Mouse (Mus musculus) kidney, embryonic 14.5 days (tissue): Measurements from ENCODE around the gene Phf5a. TPM values are rescaled to one million over a fixed set of nuclear protein-coding genes. Genes with fewer than 3 reads are reported as not detected.

Experiments used
- ATAC-seq: fragments of 200-750 bp; cut with Nextera tagmentation; 2 replicates; pipeline ENCODE4 v1.8.0; 2017; ENCODE audit warnings: moderate number of reproducible peaks, mild to moderate bottlenecking, moderate TSS enrichment, moderate library complexity; ENCODE audit not compliant: low FRiP score, low TSS enrichment
- H3K27ac ChIP-seq: fragments of 300-500 bp; sonication (generic); 2 replicates; pipeline ENCODE4 v1.5.1; 2014; ENCODE audit warnings: low read depth, mild to moderate bottlenecking, low read length, moderate library complexity, mixed read lengths
- H3K27me3 ChIP-seq: fragments of 300-500 bp; sonication (generic); 2 replicates; pipeline ENCODE4 v1.6.1; 2014; ENCODE audit warnings: mild to moderate bottlenecking, low read length; ENCODE audit not compliant: control insufficient read depth, insufficient read depth
- H3K36me3 ChIP-seq: fragments of 300-500 bp; sonication (generic); 2 replicates; pipeline ENCODE4 v1.6.1; 2014; ENCODE audit warnings: low read length, mixed read lengths; ENCODE audit not compliant: control insufficient read depth, insufficient read depth
- H3K4me1 ChIP-seq: fragments of 300-500 bp; sonication (generic); 2 replicates; pipeline ENCODE4 v1.6.1; 2014; ENCODE audit warnings: low read length, mixed read lengths; ENCODE audit not compliant: control insufficient read depth, insufficient read depth
- H3K4me2 ChIP-seq: fragments of 300-500 bp; sonication (generic); replicated peaks from 2 replicates; pipeline ENCODE4 v1.6.1; 2014; ENCODE audit warnings: low read depth, mild to moderate bottlenecking, low read length
- H3K4me3 ChIP-seq: fragments of 300-500 bp; sonication (generic); 2 replicates; pipeline ENCODE4 v1.5.1; 2014; ENCODE audit warnings: mild to moderate bottlenecking, low read length
- H3K9ac ChIP-seq: fragments of 300-500 bp; sonication (generic); 2 replicates; pipeline ENCODE4 v1.6.1; 2014; ENCODE audit warnings: low read depth, mild to moderate bottlenecking, low read length, moderate library complexity
- H3K9me3 ChIP-seq: fragments of 300-500 bp; sonication (generic); 2 replicates; pipeline ENCODE4 v1.6.1; 2016; ENCODE audit warnings: low read length; ENCODE audit not compliant: control insufficient read depth
- WGBS: fragments of 180-500 bp; shearing (Covaris S2); extraction: QIAGEN DNeasy Blood & Tissue Kit; methylation state at CpG from one replicate; pipeline ENCODE4 v1.1.7; 2014; 5-methylcytosine and 5-hydroxymethylcytosine counted together
- polyA plus RNA-seq: library from polyadenylated mRNA; unstranded; fragments of >200 nt; fragmentation: Nextera tagmentation; extraction: Ambion mirVana; gene quantifications from 2 replicates; pipeline ENCODE4 v1.2.1, GENCODE M21; 2014

Phf5a gene
- polyA plus RNA-seq, 1 experiment from 2014 or later = 192 TPM

GRCm38 (mm10) chr15:81891140-81891802, 19.6 kb upstream of the Phf5a start:
- H3K9ac ChIP-seq = no peak overlapping the region
- H3K9me3 ChIP-seq = no peaks in the 10 kb centered on the region
- ATAC-seq = no peak
- no peak overlapping the region for H3K27ac ChIP-seq
- H3K36me3 ChIP-seq = peaks cover 61% of the 10 kb centered on the region
- H3K4me3 ChIP-seq = no peak overlapping the region
- H3K27me3 ChIP-seq = no peaks in the 10 kb centered on the region
- no peak overlapping the region for H3K4me2 ChIP-seq
- WGBS = 94% methylated on average over 7 of the region's 7 CpGs
- no peaks in the 10 kb centered on the region for H3K4me1 ChIP-seq

- no peak for ATAC-seq
- Histone ChIP-seq H3K27ac (no peak overlapping the region), H3K9ac (no peak overlapping the region), H3K4me3 (no peak overlapping the region), H3K36me3 (peaks cover 49% of the 10 kb centered on the region), H3K27me3 (no peaks in the 10 kb centered on the region), H3K4me2 (no peak overlapping the region), H3K9me3 (no peaks in the 10 kb centered on the region), H3K4me1 (0 out of 2 replicates have a peak, but pooled peaks cover 3% of the 10 kb centered on the region)
- 93% methylated on average over 7 of the region's 7 CpGs for WGBS
Measured at GRCm38 (mm10) chr15:81889175-81889574, 17.5 kb upstream of the Phf5a start.

DNA sequence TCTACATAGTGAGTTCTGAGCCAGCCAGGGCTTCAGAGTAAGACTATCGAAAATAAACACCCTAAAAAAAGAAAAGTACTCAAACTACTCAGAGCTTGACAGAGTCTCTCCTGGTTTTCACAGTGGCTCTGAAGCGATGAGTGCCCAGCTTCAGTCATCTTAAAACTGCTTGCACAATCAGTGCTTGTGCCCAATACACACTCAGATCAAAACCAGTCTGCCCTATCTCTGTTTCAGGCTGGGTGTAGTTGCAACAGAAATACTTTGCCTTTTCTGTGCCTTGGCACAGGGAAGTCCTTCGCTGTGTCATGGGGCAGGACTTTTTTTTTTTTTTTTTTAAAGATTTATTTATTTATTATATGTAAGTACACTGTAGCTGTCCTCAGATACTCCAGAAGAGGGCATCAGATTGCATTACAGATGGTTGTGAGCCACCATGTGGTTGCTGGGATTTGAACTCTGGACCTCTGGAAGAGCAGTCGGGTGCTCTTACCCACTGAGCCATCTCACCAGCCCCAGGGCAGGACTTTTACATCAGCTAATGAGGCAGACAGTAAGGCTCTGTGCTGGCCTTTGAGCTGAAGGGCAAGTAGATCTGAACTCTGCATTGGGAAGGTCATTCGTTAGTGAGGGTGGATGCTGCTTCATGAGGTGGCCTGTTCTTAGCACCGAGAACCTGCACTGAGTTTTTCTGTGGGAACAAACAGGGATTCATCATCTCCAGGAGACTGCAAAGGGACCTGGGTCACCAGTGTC, 15.3 kb upstream of the Phf5a start:
- ATAC-seq = no peak
- H3K36me3 ChIP-seq = peaks cover 36% of the 10 kb centered on the region
- H3K4me3 ChIP-seq = no peak overlapping the region
- no peak overlapping the region for H3K9ac ChIP-seq
- WGBS = 90% methylated on average over 6 of the region's 6 CpGs
- no peaks in the 10 kb centered on the region for H3K27me3 ChIP-seq
- H3K27ac ChIP-seq = no peak overlapping the region
- H3K4me1 ChIP-seq = 0 out of 2 replicates have a peak, but pooled peaks cover 3% of the 10 kb centered on the region
- H3K9me3 ChIP-seq = no peaks in the 10 kb centered on the region
- no peak overlapping the region for H3K4me2 ChIP-seq

- WGBS = 26% methylated on average over 3 of the region's 3 CpGs
Measured at GRCm38 (mm10) chr15:81885418-81885934, 13.8 kb upstream of the Phf5a start.

GRCm38 (mm10) chr15:81882348-81882747, 10.6 kb upstream of the Phf5a start:
- Histone ChIP-seq H3K9ac (no peak overlapping the region), H3K4me2 (no peak overlapping the region), H3K4me3 (no peak overlapping the region), H3K27me3 (no peaks in the 10 kb centered on the region), H3K9me3 (no peaks in the 10 kb centered on the region), H3K4me1 (peaks cover 10% of the 10 kb centered on the region), H3K36me3 (peaks cover 2% of the 10 kb centered on the region; the same call in 1 of the 2 replicates), H3K27ac (no peak overlapping the region)
- WGBS = 88% methylated on average over 3 of the region's 3 CpGs
- no peak for ATAC-seq

More at GRCm38 (mm10) chr15:81885418-81885934, 13.8 kb upstream of the Phf5a start:
- peak overlapping the region; percentile 56; the same call in 1 of the 2 replicates for H3K27ac ChIP-seq
- no peak overlapping the region for H3K9ac ChIP-seq
- H3K4me1 ChIP-seq = 0 out of 2 replicates have a peak, but pooled peaks cover 3% of the 10 kb centered on the region
- H3K36me3 ChIP-seq = peaks cover 22% of the 10 kb centered on the region
- no peaks in the 10 kb centered on the region for H3K9me3 ChIP-seq
- H3K4me3 ChIP-seq = no peak overlapping the region
- 0 out of 2 replicates have a peak, but pooled peaks have one; percentile 70 for ATAC-seq
- no peaks in the 10 kb centered on the region for H3K27me3 ChIP-seq
- H3K4me2 ChIP-seq = no peak overlapping the region

GRCm38 (mm10) chr15:81879531-81880401, 8.1 kb upstream of the Phf5a start:
- 71% methylated on average over 5 of the region's 5 CpGs for WGBS
- ATAC-seq = no peak

DNA sequence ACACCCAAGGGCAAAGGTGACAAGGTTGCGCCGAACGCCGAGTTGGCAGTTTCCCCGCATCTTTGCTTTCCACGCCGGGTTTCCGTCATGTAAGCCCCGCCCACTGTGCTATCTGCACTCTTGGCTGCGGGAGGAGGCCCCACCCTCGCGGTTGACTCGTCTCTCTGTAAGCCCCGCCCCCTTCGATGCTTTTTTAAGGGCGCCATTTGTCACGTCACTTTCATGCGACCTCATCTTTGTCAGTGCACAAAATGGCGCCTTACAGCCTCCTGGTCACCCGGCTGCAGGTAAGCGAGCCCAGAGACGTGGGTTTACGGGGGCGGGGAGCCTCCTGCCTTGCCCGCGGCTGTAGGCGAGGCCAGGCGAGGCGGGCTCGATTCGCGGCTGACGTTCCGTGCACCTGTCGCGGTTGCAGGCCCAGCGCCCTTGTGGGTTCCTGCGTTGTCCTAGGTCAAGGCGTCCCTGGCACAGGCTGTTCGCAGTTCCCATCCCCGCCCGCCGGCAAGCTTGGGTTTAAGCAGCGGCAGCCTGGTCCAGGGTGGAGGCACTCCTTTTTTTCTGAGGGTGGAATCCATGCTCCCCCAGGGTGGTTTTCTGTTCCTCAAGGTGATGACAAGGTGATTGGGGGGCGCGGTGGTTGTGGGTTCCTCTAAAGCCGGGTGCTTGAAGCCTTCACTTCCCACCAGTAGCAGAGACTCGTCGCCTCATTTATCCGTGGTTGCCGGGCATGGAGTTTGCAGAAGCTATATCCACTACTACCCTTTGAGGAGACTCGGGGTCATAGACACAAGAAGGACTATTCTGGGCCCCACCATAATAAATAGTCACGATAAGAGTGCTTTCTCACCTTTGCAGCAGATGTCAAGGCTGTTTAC, 788 bp upstream of the Phf5a start, which contains the start of gene Aco2:
Aco2 (plus strand) TSS at position 48 of the 875 bp plus-strand sequence.
- peak; percentile 83 for ATAC-seq
- Histone ChIP-seq H3K9me3 (no peaks in the 10 kb centered on the region), H3K27ac (peak within 1 kb of the TSS; percentile 98), H3K27me3 (no peaks in the 10 kb centered on the region), H3K4me2 (peak within 1 kb of the TSS; percentile 87), H3K36me3 (peaks cover 35% of the 10 kb centered on the region), H3K4me1 (peaks cover 3% of the 10 kb centered on the region; the same call in 1 of the 2 replicates), H3K9ac (peak within 1 kb of the TSS; percentile 85), H3K4me3 (peak within 1 kb of the TSS; percentile 97)
- under 1% methylated on average over 53 of the region's 53 CpGs for WGBS

More at GRCm38 (mm10) chr15:81879531-81880401, 8.1 kb upstream of the Phf5a start:
- Histone ChIP-seq H3K4me1 (peaks cover 7% of the 10 kb centered on the region), H3K27me3 (no peaks in the 10 kb centered on the region), H3K36me3 (peaks cover 5% of the 10 kb centered on the region; the same call in 1 of the 2 replicates), H3K9me3 (no peaks in the 10 kb centered on the region), H3K9ac (no peak overlapping the region), H3K4me2 (no peak overlapping the region), H3K4me3 (no peak overlapping the region), H3K27ac (no peak overlapping the region)

DNA sequence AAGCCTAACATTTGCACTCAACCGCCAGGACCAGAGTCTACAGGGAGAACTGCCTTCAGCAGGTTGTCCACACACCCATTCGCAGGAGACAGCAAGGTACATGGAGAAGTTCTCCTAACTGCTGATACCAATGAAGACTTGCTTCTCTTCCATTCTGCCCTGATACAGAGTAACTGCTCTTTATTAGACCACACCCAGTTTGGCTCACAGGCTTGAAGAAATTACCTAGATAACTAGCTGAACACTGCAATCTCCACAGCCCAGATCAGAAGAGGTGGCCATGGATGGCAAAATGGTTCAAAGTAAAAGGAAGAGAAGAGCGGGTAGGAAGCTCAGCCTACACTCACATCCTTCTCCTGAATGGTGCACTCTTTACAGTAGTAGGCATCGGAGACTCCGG, 1.7 kb downstream of the Phf5a start:
- Histone ChIP-seq H3K9me3 (no peaks in the 10 kb centered on the region), H3K4me3 (no peak overlapping the region), H3K36me3 (peaks cover 58% of the 10 kb centered on the region), H3K27ac (no peak overlapping the region), H3K4me1 (peaks cover 3% of the 10 kb centered on the region; the same call in 1 of the 2 replicates), H3K27me3 (no peaks in the 10 kb centered on the region), H3K4me2 (no peak overlapping the region), H3K9ac (no peak overlapping the region)
- no peak for ATAC-seq
- 98% methylated on average over 5 of the region's 5 CpGs for WGBS
